Mouse (Mus musculus) kidney, adult 9 months (tissue): ENCODE results near the gene Pgm1.

ENCODE experiments used
- DNase-seq: peaks from one replicate; pipeline ENCODE4 v3.0.0; 2022

The Pgm1 gene

GRCm38 (mm10) chr4:100012361-100013035 is 83.3 kb downstream of the Pgm1 start:
- DNase-seq = no peak

GRCm38 (mm10) chr4:100027773-100028172 is 98.6 kb downstream of the Pgm1 start:
- no peak for DNase-seq

- peak; percentile 80 for DNase-seq
Measured at GRCm38 (mm10) chr4:100028641-100029040, 99.4 kb downstream of the Pgm1 start.

GRCm38 (mm10) chr4:100031270-100031669 is 102.1 kb downstream of the Pgm1 start:
- DNase-seq = no peak

GRCm38 (mm10) chr4:100032608-100033007 is 103.4 kb downstream of the Pgm1 start:
- no peak for DNase-seq

GRCm38 (mm10) chr4:100033944-100034343 is 104.7 kb downstream of the Pgm1 start:
- DNase-seq = no peak

GRCm38 (mm10) chr4:100034971-100035370 is 105.8 kb downstream of the Pgm1 start:
- no peak for DNase-seq

- no peak for DNase-seq
Measured at GRCm38 (mm10) chr4:100035919-100036554, 106.8 kb downstream of the Pgm1 start.
